Mouse (Mus musculus): ENCODE data around the gene Cnbp.
A peak's percentile ranks its signal among the peaks of the same experiment; 100 is the strongest.

Gene Cnbp

DNA sequence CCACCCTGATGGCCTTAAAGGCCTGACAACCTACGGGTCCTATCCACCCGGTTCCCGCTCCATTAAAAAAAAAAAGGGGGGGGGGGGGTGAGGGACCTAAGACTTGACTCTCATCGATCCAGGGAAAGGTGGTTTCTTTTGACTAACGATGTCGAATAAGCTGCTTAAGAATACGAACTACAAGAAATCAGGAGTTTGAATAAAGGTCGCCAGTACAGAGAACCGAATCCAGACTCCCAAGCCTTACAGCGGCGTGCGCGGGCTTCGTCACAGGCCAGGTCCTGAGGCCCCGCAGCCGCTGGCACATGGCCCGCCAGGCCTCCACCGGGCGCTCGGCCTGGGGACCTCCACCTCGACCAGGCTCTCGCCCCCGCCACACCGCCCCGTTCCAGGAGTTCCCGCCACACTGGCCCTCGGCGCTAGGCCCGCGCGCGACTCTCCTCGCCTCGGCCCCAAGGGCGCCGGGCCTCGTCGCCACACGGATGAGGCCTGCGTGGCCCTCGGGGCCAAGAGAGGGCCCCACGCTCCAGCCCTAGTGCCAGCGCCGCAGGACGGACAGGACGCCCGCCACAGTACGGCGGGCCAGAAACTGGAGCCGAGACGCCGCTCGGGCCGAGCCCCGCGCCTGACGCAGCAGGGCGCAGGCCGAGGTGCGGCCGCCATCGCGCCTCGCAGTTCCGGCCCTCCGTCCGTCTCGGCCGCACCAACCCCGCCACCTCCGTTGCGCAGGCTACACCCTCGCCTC lies 579 bp downstream of the Cnbp start:
- DNase-seq (ENCODE audit: low spot score in 2 of 2), result peak in 1 of 2 experiments; percentile 59

DNA sequence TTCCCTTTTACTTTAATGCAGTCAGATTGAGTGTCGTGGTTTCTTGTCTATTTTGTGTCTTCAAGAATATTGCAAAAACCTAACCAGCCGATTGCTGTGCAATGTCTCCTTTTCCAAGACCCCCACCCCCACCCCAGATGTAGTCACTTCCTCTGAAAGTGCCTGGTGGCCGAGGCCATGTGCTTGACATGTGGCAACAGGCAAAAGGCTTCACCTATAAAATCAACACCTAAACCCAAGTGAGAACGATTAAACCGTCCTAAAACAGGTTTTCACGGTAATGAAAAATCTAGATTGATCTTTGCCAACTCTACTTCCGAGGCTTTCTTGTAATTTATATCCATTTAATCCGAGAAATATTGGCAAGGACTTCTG lies 1.1 kb downstream of the Cnbp start:
- no peak for DNase-seq (ENCODE audit: low spot score in 2 of 2)

DNA sequence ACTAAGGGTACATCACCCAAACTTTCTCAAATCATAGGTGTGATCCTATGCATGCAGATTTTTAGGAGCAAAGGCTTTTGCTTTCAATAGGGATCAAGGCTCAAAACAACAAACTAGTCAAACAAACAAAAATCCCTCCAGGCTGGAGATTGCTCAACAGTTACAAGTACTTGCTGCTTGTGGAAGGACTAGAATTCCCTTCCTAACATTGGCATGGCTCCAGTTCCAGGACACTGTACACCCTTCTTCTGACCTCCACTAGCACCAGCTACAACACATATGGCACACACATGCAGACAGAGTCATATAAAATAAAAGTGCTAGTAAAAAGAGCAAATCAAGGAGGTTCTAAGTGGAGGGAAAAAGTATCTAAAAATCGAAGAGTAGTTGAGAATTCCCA lies 4.1 kb downstream of the Cnbp start:
- DNase-seq (ENCODE audit: low spot score in 2 of 2), result no peak

DNA sequence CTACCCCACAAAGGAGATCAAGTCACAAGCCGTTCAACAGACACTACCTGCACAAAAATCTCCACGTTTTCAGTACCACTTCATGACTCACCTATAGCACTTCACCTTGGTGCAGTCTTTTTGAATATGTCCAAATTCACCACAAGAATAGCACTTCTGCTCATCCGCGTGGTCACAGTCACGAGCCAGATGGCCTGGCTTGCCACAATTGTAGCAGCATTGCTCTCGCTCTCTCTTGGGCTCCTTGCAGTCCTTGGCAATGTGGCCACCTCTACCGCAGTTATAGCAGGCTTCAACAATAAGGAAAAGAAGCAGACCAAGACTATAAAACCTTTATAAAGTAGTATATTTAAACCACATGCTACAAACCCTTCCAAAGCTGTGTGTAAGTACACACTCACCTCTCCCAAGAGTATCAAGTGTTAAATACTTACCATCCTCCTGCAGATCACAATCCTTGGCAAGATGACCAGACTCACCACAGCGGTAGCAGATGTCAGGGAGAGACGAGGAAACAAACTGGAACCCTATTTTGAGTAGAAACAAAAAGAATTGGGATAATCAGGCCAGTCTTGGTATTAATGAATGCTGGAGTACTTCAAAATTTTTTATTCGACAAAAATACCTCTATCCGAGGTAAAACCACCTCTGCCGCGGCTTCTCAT lies 5.7 kb downstream of the Cnbp start:
- DNase-seq (ENCODE audit: low spot score in 2 of 2), result no peak

DNA sequence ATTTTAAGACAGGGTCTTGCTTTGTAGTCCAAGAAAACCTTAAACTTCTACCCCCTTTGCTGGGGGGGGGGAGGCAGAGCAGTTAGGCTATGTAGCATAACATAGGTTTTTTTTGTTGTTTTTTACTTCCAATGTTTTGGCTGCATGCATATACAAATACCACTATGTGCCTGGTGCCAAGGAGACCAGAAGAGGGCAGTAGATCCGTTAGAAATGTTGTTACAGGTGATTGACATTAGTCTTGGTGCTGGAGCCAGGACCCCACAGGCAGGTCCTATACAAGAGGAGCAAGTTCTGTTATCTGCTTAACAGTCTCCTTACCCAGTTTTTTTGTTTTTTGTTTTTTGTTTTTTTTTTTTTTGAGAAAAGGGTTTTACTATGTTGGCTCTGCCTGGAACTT lies 8.7 kb downstream of the Cnbp start:
- DNase-seq (ENCODE audit: low spot score in 2 of 2), result no peak

DNA sequence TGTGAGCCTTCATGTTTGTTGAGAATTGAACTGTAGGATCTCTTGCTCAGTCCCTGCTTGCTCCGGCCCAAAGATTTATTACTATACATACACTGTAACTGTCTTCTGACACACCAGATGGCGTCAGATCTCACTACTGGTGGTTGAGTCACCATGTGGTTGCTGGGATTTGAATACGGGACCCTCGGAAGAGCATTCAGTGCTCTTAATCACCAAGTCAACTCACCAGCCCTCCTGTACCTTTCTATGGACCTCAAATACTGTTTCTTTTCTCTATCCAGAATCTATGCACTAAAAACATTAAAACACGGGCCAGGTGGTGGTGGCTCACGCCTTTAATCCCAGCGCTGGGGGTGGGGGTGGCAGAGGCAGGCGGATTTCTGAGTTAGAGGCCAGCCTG lies 9.3 kb downstream of the Cnbp start:
- no peak for DNase-seq (ENCODE audit: low spot score in 2 of 2)

DNA sequence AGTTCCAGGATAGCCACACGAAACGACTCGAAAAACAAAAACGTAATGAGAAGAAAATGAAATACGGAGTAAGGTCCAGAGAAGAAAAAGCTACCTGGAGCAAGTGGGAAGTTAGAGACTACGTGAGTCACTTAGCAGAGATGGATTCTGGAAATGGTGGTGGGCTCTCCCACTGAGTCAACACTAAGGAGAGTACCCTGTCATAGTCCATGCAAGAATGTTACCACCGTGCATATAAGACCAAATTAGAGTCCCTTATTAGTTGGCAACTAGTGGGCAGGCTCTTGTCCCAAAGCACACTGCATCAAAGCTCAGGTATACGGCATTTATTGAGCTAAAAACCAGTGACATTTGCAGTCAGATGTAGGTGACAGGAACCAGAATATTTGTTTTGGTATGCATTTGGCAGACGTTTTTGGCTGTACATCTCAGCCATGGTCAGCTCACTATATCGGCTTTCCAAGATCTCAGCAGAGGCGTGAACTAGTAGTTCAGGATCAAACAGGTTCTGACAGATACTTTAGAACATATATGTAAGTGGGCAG lies 11.0 kb downstream of the Cnbp start:
- no peak for DNase-seq (ENCODE audit: low spot score in 2 of 2)

DNA sequence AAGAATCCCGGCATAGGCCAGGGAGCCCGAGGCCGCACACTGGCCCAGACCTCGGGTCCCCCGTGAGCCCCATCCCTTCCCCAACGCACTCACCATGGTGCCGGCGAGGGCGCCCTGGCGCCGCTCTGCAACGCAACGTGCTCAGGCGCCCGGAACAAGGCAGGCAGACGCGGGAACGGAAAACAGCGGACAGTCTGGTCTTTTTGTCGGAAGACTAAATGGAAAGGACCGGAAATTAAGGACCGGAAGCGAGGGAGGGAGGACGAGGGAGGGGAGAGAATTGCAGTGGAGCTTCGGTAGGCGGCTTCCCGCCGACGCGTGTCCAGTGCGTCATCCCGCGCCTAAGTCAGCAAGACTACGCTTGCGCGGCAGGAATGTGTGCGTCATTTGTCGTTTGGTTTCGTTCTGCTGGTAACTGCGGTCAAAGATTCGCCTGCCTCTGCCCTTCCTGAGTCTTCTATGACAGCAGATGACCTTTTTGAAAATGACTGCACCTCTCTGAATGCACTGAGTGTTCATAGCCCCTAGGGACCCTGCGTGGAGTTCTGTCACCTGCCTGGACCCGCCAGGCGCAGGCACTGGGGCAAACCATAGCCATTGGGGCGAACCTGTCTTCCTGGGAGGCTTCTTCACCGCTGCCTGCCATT lies 12.2 kb downstream of the Cnbp start, which contains the start of gene Isy1:
Gene Isy1, minus strand, starts transcription at position 248 of the 647 bp plus-strand sequence.
- peak; percentile 72 to 87 for DNase-seq (ENCODE audit: low spot score in 2 of 2)

DNA sequence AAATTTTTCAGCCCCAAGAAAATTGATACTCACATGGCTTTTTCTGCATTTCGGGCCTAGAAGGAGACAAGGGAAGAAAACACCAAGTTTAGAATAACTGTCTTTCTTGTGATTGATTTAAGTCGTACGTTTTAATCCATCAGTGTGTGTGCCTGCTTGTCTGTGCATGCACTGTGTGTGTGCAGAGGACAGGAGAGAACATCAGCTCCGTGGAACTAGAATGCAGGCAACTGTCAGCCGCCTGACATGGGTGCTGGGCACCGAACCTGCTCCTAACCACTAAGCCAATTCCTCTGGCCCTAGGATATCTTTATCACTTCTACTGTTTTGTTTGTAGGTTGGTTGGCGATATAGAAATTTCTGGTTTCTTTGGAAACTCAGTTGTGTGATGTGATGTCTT lies 15.2 kb downstream of the Cnbp start, which contains the start of gene Gm45140:
Gene Gm45140, minus strand, starts transcription at position 101 of the 400 bp plus-strand sequence.
- DNase-seq (ENCODE audit: low spot score in 2 of 2), result no peak

DNA sequence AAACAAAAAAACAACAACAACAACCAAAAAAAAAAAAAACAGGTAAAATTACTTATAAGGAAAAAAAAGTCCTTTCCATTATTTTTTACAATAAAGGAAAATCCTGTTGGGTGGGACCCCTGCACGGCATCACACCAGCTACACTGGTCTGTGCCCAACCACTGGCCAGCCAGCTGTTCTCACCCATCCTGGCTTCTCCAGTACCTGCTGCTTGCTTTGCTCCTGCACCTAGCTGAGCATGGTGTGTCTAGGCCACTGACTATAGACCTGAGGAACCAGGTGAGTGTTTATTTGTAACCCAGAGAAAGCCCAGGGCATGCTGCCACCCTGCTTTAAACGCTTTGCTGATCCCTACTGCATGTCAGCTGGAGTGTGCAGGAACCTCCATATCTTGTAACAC lies 30.5 kb downstream of the Cnbp start:
- DNase-seq (ENCODE audit: low spot score in 2 of 2), result no peak

DNA sequence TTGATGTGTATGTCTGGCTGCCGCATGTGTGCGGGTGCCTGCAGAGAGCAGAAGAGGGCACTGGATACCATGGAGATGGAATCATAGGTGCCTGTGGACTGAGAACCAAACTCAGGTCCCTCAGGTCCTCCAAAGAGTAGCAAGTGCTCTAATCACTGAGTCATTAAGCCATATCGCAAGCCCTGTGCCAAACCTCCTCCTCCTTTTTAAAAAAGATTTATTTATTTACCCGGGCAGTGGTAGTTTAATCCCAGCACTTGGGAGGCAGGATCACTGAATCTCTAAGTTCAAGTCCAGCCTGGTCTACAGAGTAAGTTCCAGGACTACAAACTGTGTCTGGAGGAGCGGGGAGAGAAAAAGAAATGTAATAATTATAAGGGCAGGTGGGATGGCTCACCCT lies 36.4 kb downstream of the Cnbp start:
- no peak for DNase-seq (ENCODE audit: low spot score in 2 of 2)

DNA sequence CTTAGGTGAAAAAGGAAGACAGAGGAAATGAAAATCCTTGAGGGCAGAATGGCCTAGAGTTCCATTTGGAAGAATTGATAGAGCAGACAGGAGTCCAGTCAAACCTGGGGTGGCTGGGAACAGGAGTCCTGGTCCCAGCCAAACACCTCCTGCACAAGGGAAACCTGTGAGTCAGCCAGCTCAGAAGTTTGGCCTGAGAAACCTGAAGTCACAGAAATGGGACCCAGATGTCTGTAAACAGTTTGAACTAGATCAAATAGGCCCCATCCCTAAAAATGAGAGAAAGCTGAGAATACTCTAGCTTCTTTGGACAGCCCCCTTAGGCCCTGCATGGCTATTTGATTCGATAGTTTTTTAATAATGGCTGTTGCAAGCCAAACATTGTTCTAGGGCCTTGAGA lies 38.2 kb downstream of the Cnbp start:
- DNase-seq (ENCODE audit: low spot score in 2 of 2), result no peak

DNA sequence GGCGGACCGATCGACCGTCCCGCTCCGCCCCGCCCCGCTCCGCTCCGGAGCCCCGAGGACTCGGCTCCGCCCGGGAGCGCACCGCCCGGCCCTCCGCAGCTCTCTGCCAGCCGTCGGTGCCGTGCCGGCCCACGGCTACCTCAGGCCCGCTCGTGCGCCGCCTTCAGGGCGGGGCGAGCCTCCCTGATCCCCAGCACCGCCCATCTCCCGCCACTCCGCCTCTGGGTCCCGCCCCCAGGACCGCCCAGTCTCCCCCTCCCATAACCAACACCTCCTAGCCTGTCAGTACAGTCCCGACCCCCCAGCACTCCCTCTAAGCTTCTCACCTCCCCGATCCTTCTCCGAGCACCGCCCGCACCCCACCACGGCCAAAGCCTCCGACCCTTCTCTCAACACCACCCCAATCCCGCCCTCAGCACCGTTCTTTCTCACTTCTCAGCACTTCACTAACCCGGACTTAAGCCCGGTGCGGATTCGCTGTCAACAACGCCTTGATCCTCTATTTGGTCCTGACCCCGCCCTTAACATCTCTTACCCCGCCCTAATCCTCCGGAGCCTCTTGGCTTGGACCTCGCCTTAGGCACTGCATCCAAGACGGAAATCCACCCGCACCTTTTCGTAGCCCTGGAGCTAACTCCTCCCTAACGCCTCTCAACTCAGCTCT lies 39.1 kb downstream of the Cnbp start, which contains the start of gene Rab43:
Gene Rab43, minus strand, starts transcription at position 490 of the 664 bp plus-strand sequence.
- DNase-seq (ENCODE audit: low spot score in 2 of 2), result peak; percentile 79 to 84

DNA sequence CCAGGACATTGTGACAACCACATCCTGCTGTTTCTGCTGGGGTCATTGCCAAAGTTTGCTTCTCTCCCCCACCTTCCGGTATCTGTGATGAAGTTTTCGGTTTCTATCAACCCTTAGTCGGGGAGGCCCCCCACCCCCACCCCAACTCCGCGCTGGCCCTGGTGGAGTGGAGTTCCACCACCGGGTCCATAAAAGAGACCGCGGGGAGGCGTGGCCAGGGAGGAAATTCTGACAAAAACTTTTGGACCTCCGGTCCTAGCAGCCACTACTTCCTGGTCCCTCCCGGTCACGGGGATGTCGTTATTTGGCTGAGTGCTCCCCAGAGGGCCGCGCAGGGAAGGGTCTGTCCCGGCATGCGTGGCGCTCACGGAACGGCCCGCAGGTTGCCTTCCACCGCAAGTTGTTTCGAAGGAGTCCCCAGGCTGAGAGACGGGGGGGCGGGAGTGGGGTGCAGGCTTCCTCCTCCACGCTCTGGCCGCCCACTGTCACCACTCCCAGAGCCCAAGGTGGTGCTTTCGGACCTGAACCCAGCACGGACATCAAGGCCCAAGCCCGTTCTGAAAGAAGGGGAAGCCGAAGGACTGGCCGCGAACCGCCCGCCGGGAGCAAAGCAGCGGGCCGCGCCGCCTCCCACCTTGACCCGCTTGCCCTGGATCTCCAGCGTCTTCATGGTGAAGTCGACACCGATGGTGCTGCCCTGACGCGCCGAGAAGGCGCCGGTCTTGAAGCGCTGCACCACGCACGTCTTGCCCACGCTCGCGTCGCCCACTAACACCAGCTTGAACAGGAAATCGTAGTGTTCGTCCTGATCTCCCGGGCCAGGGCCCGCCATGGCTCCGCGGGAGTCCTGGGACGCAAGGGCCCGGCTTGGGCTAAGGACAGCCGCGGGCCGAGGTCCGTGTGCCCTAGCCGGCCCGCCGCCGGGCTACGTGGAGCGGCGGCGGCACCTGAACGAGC lies 39.9 kb downstream of the Cnbp start:
- peak in 1 of 2 experiments; percentile 25 for DNase-seq (ENCODE audit: low spot score in 2 of 2)

DNA sequence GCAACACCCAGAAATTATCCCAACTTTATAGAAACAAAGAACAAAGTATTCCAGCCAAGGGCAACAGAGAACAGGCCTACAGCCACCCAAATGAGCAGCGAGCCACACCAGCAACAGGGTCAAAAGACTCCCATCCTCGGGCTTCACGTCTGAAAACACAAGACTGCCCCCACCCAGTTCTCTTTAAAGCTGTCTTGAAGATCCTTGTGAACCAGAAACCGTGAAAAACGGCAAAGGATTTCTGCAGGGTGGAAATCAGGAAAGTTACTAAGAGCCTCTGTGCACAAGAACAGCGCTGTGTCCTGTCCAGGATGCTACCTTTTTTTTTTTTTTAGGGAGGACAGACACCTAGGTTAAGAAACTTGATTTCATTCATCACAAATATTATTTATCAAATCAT lies 40.6 kb downstream of the Cnbp start:
- no peak for DNase-seq (ENCODE audit: low spot score in 2 of 2)

DNA sequence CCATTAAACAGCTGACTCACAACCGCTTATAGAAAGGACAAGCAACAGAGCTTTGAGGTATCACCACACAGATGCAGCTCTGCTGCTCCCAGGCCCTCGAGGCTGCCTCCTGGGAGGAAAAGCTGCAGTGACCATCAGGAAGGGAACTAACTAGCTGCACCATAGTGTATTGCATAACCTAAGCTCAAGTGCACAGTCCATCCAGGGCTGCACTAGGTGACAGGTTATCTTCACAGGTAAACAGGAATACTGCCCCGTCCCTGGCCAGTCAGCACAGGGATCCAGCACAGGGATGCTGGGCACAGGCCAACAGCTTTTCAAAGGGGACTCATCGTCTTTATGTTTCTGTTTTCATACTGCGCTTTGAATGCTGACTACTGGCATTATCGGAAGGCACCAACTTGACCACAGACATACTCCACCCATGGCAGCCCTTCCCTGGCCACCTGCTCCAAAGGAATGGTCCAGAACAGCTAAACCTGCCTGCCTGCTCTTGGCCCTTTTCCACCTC lies 41.2 kb downstream of the Cnbp start:
- no peak for DNase-seq (ENCODE audit: low spot score in 2 of 2)

DNA sequence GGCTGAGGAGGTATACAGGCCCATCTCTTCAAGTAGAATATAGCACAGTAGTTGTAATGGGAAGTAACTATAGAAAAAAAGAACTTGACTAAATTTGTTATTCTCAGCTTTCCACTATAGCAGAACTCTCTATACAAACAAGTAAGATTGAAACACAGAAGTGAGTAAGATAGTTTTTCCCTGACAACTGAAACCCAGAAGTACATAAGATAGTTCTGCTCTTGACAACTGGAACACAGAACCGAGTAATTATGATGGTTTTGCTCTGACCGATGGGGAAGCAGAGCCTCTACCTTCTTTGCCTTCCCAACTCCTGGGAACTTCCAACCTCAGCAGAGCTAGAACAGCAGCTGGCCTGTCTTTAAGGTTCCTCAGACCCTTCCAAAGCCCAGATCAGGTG lies 41.8 kb downstream of the Cnbp start:
- DNase-seq (ENCODE audit: low spot score in 2 of 2), result no peak

DNA sequence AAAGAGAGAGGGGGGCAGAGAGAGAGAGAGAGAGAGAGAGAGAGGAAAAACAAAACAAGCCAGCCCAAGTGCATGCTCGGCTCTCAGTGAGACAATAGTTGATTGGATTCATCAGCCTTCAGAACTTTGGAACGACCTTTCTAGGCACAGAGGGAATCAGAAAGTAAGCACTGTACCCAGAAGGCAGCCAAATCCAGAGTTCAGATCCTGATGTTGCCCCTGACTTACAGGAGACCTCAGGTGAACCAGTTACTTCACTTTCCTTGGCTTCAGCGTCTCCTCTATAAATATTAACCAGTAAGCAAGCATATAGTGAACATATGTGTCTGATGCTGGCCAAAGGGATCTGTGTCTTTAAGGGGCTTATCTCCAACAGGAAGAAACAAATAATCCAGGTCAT lies 42.4 kb downstream of the Cnbp start:
- DNase-seq (ENCODE audit: low spot score in 2 of 2), result no peak

DNA sequence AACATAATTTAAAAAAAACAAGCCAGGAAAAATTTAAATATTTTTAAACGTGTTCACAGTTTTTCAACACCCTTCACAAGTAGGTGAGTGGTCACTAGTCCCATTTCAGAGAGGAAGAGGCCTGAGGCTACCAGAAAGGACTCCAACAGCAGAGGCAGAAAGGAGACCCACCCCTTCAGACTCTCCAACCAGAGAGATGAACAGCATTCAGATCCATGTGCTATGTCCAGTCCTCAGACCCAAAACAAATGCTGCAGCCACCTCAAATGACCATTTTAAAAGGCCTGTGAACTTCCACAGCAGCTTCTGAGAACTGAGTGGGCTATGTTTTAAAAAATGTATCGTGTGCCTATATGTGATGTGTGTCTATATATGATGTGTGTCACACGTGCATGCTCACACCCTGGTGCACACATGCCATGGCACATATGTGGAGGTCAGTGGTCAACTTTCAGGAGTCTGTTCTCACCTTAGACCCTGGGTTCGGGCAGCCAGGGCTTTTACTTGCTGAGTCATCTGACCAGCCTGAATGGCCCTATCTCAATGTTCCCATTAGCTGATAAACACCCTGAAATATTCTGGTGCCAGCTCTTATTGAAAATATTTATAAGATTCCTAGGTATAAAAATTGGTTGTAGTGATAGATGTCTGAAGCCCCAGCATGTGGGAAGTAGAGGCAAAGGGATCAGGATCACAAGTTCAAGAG lies 43.0 kb downstream of the Cnbp start:
- DNase-seq (ENCODE audit: low spot score in 2 of 2), result no peak

DNA sequence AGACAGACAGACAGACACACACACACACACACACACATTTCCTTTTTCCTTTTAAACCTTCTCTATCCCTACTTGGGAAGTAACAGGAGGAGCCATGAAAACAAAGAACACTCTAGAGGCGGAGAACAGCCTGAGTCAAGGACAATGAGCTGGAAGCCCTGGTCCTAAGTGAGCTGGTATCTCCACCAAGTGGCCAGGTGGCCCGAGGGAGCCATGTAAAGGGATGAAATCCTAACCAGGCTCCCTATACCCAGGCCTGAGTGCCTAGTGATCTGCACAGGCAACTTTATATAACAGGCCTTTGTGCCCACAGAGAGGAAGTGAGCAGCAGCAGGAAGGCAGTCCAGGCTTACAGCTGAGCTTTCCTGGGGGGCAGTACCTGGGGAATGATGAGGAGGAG lies 44.0 kb downstream of the Cnbp start:
- DNase-seq (ENCODE audit: low spot score in 2 of 2), result no peak

All from cerebellum, postnatal 4 days (tissue).